Mouse (Mus musculus) midbrain, postnatal 0 days (tissue): ENCODE data around the gene Cdc25b. TPM values are rescaled to one million over a fixed set of nuclear protein-coding genes. Genes with fewer than 3 reads are reported as not detected.

Experiments
- ATAC-seq: fragments of 200-750 bp; cut with Nextera tagmentation; 2 replicates; pipeline ENCODE4 v1.8.0; 2017; ENCODE audit warnings: moderate number of reproducible peaks, mild to moderate bottlenecking, moderate TSS enrichment, moderate library complexity; ENCODE audit not compliant: low FRiP score
- DNase-seq: peaks from one replicate; pipeline ENCODE4 v3.0.0-alpha.2; 2015; ENCODE audit warnings: low spot score
- H3K27ac ChIP-seq: fragments of 300-500 bp; sonication (generic); 2 replicates; pipeline ENCODE4 v1.5.1; 2014; ENCODE audit warnings: low read depth, mild to moderate bottlenecking, low read length, mixed read lengths
- H3K27me3 ChIP-seq: fragments of 300-500 bp; sonication (generic); 2 replicates; pipeline ENCODE4 v1.6.1; 2014; ENCODE audit warnings: low read length, control low read depth, mixed read lengths; ENCODE audit not compliant: insufficient read depth
- H3K36me3 ChIP-seq: fragments of 300-500 bp; sonication (generic); 2 replicates; pipeline ENCODE4 v1.6.1; 2014; ENCODE audit warnings: low read length, control low read depth, mixed read lengths; ENCODE audit not compliant: insufficient read depth
- H3K4me1 ChIP-seq: fragments of 300-500 bp; sonication (generic); 2 replicates; pipeline ENCODE4 v1.6.1; 2014; ENCODE audit warnings: mild to moderate bottlenecking, control low read depth, antibody characterized with exemption, low read length, mixed read lengths; ENCODE audit not compliant: insufficient read depth
- H3K4me2 ChIP-seq: fragments of 300-500 bp; sonication (generic); 2 replicates; pipeline ENCODE4 v1.6.1; 2014; ENCODE audit warnings: low read depth, mild to moderate bottlenecking, low read length, mixed read lengths; ENCODE audit not compliant: poor library complexity, severe bottlenecking
- H3K4me3 ChIP-seq: fragments of 300-500 bp; sonication (generic); 2 replicates; pipeline ENCODE4 v1.5.1; 2014; ENCODE audit warnings: low read depth, mild to moderate bottlenecking, low read length, moderate library complexity
- H3K9ac ChIP-seq: fragments of 300-500 bp; sonication (generic); replicated peaks from 2 replicates; pipeline ENCODE4 v1.6.1; 2014; ENCODE audit warnings: mild to moderate bottlenecking, low read length, moderate library complexity, mixed read lengths; ENCODE audit not compliant: poor library complexity, severe bottlenecking
- H3K9me3 ChIP-seq: fragments of 300-500 bp; sonication (generic); 2 replicates; pipeline ENCODE4 v1.6.1; 2016; ENCODE audit warnings: low read length, control low read depth
- CTCF ChIP-seq: IDR thresholded peaks from 2 replicates; pipeline ENCODE4 v1.5.1; 2016; ENCODE audit warnings: antibody characterized with exemption, mild to moderate bottlenecking
- WGBS: fragments of 180-500 bp; shearing (Covaris S2); extraction: QIAGEN DNeasy Blood & Tissue Kit; methylation state at CpG from one replicate; pipeline ENCODE4 v1.1.7; 2014; 5-methylcytosine and 5-hydroxymethylcytosine counted together
- polyA plus RNA-seq: library from polyadenylated mRNA; unstranded; fragments of >200 nt; fragmentation: Nextera tagmentation; extraction: Ambion mirVana; gene quantifications from 2 replicates; pipeline ENCODE4 v1.2.1, GENCODE M21; 2015
- total RNA-seq: library from RNA; depleted of rRNA; stranded (reverse); fragments of >200 nt; gene quantifications from 2 replicates; pipeline ENCODE4 v1.2.3, GENCODE M21; 2014; rRNA removed

Gene Cdc25b
- total and polyA plus RNA-seq, 2 experiments from 2014 or later, result 10.0 to 15.1 TPM

DNA sequence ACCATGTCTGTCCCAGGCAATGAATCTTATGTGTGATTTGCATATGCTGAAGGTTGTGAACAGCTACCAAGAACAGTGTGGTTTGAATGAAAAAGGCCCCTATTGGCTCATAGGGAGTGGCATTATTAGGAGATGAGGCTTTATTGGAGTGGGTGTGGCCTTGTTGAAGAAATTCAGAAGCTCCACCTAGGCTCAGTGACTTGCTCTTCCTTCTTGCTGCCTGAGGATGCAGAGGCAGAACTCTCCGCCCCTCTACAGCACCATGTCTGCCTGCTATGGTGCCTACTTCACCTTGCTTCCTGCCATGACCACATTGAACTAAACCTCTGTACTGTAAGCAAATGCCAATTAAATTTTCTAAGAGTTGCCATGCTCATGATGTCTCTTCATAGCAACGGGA is 45.8 kb downstream of the Cdc25b start:
- Histone ChIP-seq H3K27me3 (no peaks in the 10 kb centered on the region), H3K9me3 (no peaks in the 10 kb centered on the region), H3K4me1 (peaks cover 5% of the 10 kb centered on the region; the same call in 1 of the 2 replicates), H3K9ac (no peak overlapping the region), H3K36me3 (no peaks in the 10 kb centered on the region), H3K4me2 (no peak overlapping the region), H3K27ac (no peak overlapping the region), H3K4me3 (no peak overlapping the region)
- no peak for DNase-seq
- WGBS, result 89% methylated on average over 2 of the region's 2 CpGs
- TF ChIP-seq CTCF, result no peak
- no peak for ATAC-seq

DNA sequence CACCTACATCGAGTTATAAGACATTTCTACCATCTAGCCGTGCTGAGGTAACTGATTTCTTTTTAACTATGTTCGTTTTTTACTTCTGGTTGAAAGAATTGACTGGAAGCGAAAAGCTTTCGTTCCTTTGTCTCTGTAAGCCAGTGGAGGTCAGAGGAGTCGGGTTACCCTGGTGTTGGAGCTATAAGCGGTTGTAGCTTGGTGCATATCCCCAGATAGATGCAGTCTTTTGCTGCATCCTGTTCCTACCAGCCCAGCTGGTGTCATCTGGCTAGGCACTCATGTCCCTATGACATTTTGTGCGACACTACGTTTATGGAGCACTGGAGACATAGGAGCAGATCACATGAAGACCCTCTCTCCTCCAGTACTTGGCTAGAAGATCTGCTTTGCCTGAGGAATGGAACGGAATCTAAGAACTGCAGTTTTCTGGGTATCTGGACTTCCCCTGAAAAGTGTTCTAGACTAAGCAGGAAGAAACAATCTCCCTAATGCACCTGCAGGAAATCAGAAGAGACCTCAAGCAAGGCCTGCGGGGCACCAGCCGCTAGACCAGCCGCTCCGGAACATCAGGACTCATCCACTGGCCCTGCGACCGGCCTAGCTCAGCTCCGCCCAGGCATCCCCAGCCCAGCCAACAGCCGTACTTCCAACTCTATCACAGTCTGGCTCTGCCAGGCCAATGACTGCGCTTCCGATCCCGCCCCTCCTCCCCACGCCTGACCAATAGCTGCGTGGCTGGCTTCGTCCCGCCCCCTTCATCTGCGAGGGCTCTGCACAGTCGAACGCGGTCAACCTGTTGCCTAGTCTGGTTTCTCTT is 46.8 kb downstream of the Cdc25b start, which contains the start of gene Mavs:
Mavs (plus strand) TSS at position 757 of the 820 bp plus-strand sequence.
- no peak for TF ChIP-seq CTCF
- peak; percentile 100 for ATAC-seq
- Histone ChIP-seq H3K4me2 (peak within 1 kb of the TSS; percentile 85), H3K4me3 (peak within 1 kb of the TSS; percentile 41), H3K9me3 (no peaks in the 10 kb centered on the region), H3K27ac (0 out of 2 replicates have a peak within 1 kb of the TSS, but pooled peaks have one; percentile 26), H3K27me3 (no peaks in the 10 kb centered on the region), H3K4me1 (peaks cover 5% of the 10 kb centered on the region; the same call in 1 of the 2 replicates), H3K9ac (peak within 1 kb of the TSS; percentile 60), H3K36me3 (no peaks in the 10 kb centered on the region)
- 6% methylated on average over 29 of the region's 29 CpGs for WGBS
- DNase-seq, result peak; percentile 96

DNA sequence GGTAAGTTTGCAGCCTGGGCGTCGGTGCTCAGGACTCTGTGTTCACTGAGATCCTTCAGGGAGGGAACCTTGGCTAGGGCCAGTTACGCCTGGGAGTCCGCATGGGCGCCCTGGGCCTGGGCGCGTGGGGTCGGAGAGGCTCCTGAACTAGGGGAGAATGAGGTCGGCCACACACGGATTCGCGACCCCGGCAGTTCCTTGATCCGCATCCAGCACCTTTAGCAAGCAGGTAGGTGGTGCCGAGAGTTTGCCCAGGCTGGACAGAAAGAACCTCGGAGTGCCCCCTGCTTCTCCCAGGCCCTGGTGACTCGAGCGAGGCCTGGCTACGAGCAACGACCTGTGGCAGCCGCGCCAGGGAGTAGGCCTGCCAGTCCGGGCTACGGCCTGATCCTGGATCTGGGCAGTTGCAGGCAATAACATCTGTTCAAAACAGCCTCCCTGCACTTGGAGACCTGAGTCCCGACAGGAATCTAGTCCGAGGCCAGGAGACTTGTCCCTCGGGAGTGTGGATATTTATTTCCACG is 47.4 kb downstream of the Cdc25b start:
- Histone ChIP-seq H3K36me3 (no peaks in the 10 kb centered on the region), H3K9me3 (no peaks in the 10 kb centered on the region), H3K9ac (peak overlapping the region; percentile 60), H3K4me1 (peaks cover 5% of the 10 kb centered on the region; the same call in 1 of the 2 replicates), H3K4me2 (peak overlapping the region; percentile 85), H3K4me3 (peak overlapping the region; percentile 41), H3K27me3 (no peaks in the 10 kb centered on the region), H3K27ac (0 out of 2 replicates have a peak overlapping the region, but pooled peaks have one; percentile 26)
- TF ChIP-seq CTCF, result no peak
- 11% methylated on average over 28 of the region's 28 CpGs for WGBS
- peak; percentile 55; the same call in 1 of the 2 replicates for ATAC-seq
- no peak for DNase-seq

DNA sequence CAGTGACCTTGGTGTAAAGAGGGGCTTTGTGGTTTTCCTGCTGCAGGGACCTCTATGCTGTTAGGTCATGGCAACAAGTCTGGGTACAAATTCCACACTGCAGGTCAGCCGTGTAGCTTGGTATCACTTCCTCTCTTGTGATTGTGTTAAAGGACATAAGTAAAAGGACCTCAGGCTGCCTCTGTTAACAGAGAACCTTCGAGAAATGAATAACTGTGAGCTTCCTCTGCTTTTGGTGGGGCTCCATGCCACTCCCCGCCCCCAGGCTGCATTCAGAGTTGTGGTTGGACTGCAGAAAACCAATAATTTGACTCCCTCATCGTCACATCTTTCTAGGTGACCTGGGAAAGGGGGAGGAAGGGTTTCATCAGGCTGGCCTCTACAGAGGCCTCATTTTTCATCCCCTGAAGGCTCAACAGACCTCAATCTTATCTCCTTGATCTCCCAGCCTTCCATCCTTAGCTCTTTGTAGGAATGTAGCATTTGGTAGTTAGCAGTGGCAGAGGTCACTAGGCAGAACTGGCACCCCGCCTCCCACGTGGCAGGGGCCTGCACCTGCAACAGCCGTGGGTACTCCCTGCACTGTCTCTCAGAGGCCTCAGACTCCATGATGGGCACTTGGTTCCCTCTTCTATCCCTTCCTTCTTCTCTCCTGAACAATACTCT is 48.4 kb downstream of the Cdc25b start:
- Histone ChIP-seq H3K27ac (no peak overlapping the region), H3K9me3 (no peaks in the 10 kb centered on the region), H3K27me3 (no peaks in the 10 kb centered on the region), H3K4me3 (no peak overlapping the region), H3K4me1 (peaks cover 5% of the 10 kb centered on the region; the same call in 1 of the 2 replicates), H3K36me3 (peaks cover 4% of the 10 kb centered on the region; the same call in 1 of the 2 replicates), H3K4me2 (no peak overlapping the region; the same call in 1 of the 2 replicates), H3K9ac (no peak overlapping the region)
- ATAC-seq (no peak), DNase-seq (no peak)
- 84% methylated on average over 7 of the region's 7 CpGs for WGBS
- TF ChIP-seq CTCF, result no peak

DNA sequence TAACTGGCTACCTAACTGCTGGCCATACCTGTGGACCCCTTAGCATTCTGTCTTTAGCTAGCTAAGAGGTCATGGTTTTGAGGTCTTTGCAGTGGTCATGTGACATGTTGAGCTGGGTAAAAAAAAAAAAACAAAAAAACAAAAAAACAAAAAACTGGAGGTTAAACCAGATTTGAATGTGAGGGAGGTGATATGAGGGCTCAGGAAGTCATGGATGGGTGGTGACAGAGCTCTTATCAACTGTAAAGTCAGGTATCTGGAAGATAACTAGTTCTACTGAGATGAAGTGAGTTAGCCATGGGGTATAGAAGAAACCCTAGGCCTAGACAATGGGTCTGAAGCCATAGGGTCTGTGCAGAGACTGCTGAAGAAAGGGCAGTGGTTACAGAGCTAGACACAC is 55.4 kb downstream of the Cdc25b start:
- peaks cover 16% of the 10 kb centered on the region for H3K36me3 ChIP-seq
- no peak overlapping the region for H3K4me2 ChIP-seq
- no peaks in the 10 kb centered on the region for H3K9me3 ChIP-seq
- H3K4me3 ChIP-seq, result no peak overlapping the region
- DNase-seq, result no peak
- H3K27me3 ChIP-seq, result no peaks in the 10 kb centered on the region
- H3K27ac ChIP-seq, result no peak overlapping the region
- no peak for TF ChIP-seq CTCF
- ATAC-seq, result no peak
- H3K4me1 ChIP-seq, result no peaks in the 10 kb centered on the region
- H3K9ac ChIP-seq, result no peak overlapping the region

DNA sequence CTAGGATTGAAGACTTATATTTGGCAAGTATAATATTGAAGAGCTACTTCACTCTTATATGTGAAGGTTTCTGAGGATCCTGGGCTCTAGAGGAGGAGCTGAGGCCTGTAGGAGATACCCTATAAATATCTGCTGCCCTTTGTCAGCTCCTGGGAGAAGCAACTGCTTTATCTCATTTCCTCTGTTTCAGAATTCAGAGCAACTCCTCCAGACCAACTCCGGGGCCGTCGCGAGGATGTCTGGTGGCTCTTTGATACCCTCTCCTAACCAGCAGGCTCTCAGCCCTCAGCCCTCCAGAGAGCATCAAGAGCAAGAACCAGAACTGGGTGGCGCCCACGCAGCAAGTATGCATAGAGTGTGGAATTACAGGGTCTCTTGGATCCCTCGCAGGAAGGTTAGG is 56.2 kb downstream of the Cdc25b start:
- 95% methylated on average over 7 of the region's 7 CpGs for WGBS
- H3K4me3 ChIP-seq, result no peak overlapping the region
- no peak overlapping the region for H3K27ac ChIP-seq
- no peaks in the 10 kb centered on the region for H3K9me3 ChIP-seq
- no peak overlapping the region for H3K9ac ChIP-seq
- H3K27me3 ChIP-seq, result no peaks in the 10 kb centered on the region
- ATAC-seq (no peak), DNase-seq (no peak)
- H3K36me3 ChIP-seq, result peaks cover 16% of the 10 kb centered on the region
- H3K4me2 ChIP-seq, result no peak overlapping the region
- no peak for TF ChIP-seq CTCF
- no peaks in the 10 kb centered on the region for H3K4me1 ChIP-seq

Other genes with a start within 250 kb of the Cdc25b start
- gene Gfra4, start 143.9 kb upstream of the Cdc25b start, total RNA-seq, result 56.3 and 68.6 TPM in 2 replicates
- gene Gfra4, start 143.9 kb upstream of the Cdc25b start, polyA plus RNA-seq, result 57.9 and 62.2 TPM in 2 replicates
- gene Adam33, start 123.1 kb upstream of the Cdc25b start, total RNA-seq, result 0.57 and 1.4 TPM in 2 replicates
- gene Adam33, start 123.1 kb upstream of the Cdc25b start, polyA plus RNA-seq, result 2.1 TPM in 2 replicates
- gene Siglec1, start 100.2 kb upstream of the Cdc25b start, total RNA-seq, result 1.4 and 1.9 TPM in 2 replicates
- 0.22 and 0.27 TPM in 2 replicates for gene Siglec1, start 100.2 kb upstream of the Cdc25b start, polyA plus RNA-seq
- 10.1 and 11.1 TPM in 2 replicates for gene Hspa12b, start 59.7 kb upstream of the Cdc25b start, total RNA-seq
- 2.9 and 3.2 TPM in 2 replicates for gene Hspa12b, start 59.7 kb upstream of the Cdc25b start, polyA plus RNA-seq
- gene Gm11037, start 53.5 kb upstream of the Cdc25b start, total RNA-seq, result not detected in 2 replicates
- not detected in 2 replicates for gene Gm11037, start 53.5 kb upstream of the Cdc25b start, polyA plus RNA-seq
- gene 1700037H04Rik, start 26.9 kb upstream of the Cdc25b start, total RNA-seq, result 44.8 and 89.5 TPM in 2 replicates
- gene 1700037H04Rik, start 26.9 kb upstream of the Cdc25b start, polyA plus RNA-seq, result 59.1 and 60.4 TPM in 2 replicates
- 98.2 and 103 TPM in 2 replicates for gene Cenpb, start 6.9 kb upstream of the Cdc25b start, total RNA-seq
- gene Cenpb, start 6.9 kb upstream of the Cdc25b start, polyA plus RNA-seq, result 11.7 and 13.1 TPM in 2 replicates
- gene Spef1, start 333 bp downstream of the Cdc25b start, total RNA-seq, result 19.3 and 27.5 TPM in 2 replicates
- 9.5 and 10.2 TPM in 2 replicates for gene Spef1, start 333 bp downstream of the Cdc25b start, polyA plus RNA-seq
- gene Ap5s1, start 20.1 kb downstream of the Cdc25b start, total RNA-seq, result 36.5 and 40.1 TPM in 2 replicates
- gene Ap5s1, start 20.1 kb downstream of the Cdc25b start, polyA plus RNA-seq, result 35.5 and 36.7 TPM in 2 replicates
- gene Mavs, start 47.1 kb downstream of the Cdc25b start, total RNA-seq, result 6.3 and 10.9 TPM in 2 replicates
- 4.0 and 5.0 TPM in 2 replicates for gene Mavs, start 47.1 kb downstream of the Cdc25b start, polyA plus RNA-seq
- gene Pank2, start 75.5 kb downstream of the Cdc25b start, total RNA-seq, result 36.7 and 41.8 TPM in 2 replicates
- 24.0 and 30.8 TPM in 2 replicates for gene Pank2, start 75.5 kb downstream of the Cdc25b start, polyA plus RNA-seq
- 26.3 and 29.4 TPM in 2 replicates for gene Rnf24, start 165.9 kb downstream of the Cdc25b start, total RNA-seq
- gene Rnf24, start 165.9 kb downstream of the Cdc25b start, polyA plus RNA-seq, result 10.6 and 11.1 TPM in 2 replicates